Mouse (Mus musculus): ENCODE data around the gene Hcn2.

DNA sequence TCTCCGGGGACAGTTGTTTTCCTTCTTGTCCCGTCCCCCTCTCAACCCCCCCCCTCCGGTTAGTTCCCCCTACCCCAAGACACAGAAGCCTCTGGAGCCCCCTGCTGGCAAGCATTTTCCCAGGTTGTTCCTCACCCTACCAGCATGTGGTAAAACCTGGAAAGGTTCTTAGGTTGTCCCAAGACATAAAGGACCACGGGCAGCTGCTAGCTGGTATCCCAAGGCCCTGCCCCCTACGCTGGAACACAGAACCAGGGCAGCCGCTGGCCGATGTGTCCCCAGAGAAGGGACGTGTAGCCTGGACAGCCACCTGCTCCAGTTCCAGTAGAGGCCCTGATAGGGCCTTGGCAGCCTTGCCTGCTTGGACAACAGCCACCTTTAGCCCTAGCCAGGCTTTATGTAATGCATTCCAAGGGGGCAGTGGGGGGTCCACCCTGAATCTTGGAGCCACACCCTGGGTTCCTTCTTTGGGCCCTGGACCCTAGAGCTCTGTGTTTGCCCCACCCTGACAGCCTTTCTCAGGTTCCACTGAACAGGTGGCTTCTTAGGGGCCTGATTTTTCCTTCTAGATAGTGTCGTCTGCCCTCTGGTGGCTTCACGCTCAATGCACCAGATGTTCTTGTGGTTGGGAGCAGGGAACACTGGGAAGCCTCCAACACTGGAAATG is 33.4 kb upstream of the Hcn2 start:
- TF ChIP-seq CTCF (IDR thresholded peaks at IDR 0.05; ENCODE audit: borderline replicate concordance, control insufficient read depth, extremely low read depth, insufficient read depth, low read length, poor library complexity) (no peak), POLR2A (IDR thresholded peaks at IDR 0.05; ENCODE audit: control insufficient read depth, extremely low read depth, insufficient read depth, low read length, poor library complexity) (no peak)

Measured in thymus, adult 2 months (tissue).